Mouse (Mus musculus) thymus, adult 2 months (tissue): Measurements from ENCODE around the gene Nampt. TPM values are rescaled to one million over a fixed set of nuclear protein-coding genes. Genes with fewer than 3 reads are reported as not detected.
"Not testable (repeated sequence)": the region's sequence is repeated elsewhere in the genome, so short reads cannot be mapped to it uniquely, and the experiment has no call there.

Experiments used
- DNase-seq: peaks from one replicate; pipeline ENCODE4 v3.0.0; 2021
- H3K27ac ChIP-seq: fragments of 200-500 bp; 2 replicates; pipeline ENCODE4 v1.5.1; 2012; ENCODE audit warnings: low read length, control low read depth; ENCODE audit not compliant: control insufficient read depth, insufficient read depth
- H3K27me3 ChIP-seq: fragments of 200-500 bp; 2 replicates; pipeline ENCODE4 v1.6.1; 2012; ENCODE audit warnings: mild to moderate bottlenecking, low read length, moderate library complexity, mixed read lengths; ENCODE audit not compliant: control insufficient read depth, insufficient read depth
- H3K36me3 ChIP-seq: fragments of 200-500 bp; 2 replicates; pipeline ENCODE4 v1.6.1; 2012; ENCODE audit warnings: mild to moderate bottlenecking, low read length, moderate library complexity; ENCODE audit not compliant: control insufficient read depth, insufficient read depth
- H3K4me1 ChIP-seq: fragments of 200-500 bp; replicated peaks from 2 replicates; pipeline ENCODE4 v1.6.1; 2012; ENCODE audit warnings: low read length; ENCODE audit not compliant: control insufficient read depth, insufficient read depth
- H3K4me3 ChIP-seq: fragments of 200-500 bp; 2 replicates; pipeline ENCODE4 v1.5.1; 2012; ENCODE audit warnings: mild to moderate bottlenecking, low read length, control low read depth, moderate library complexity; ENCODE audit not compliant: control insufficient read depth, insufficient read depth
- CTCF ChIP-seq: fragments of 200-500 bp; IDR thresholded peaks from 2 replicates; pipeline ENCODE4 v1.5.1; 2012; ENCODE audit warnings: mild to moderate bottlenecking, control low read depth, low read length, moderate library complexity, borderline replicate concordance; ENCODE audit not compliant: control insufficient read depth, poor library complexity, insufficient read depth; ENCODE audit errors: extremely low read depth
- POLR2A ChIP-seq: fragments of 200-500 bp; IDR thresholded peaks from 2 replicates; pipeline ENCODE4 v1.6.1; 2012; ENCODE audit warnings: mild to moderate bottlenecking, low read length, control low read depth, moderate library complexity; ENCODE audit not compliant: control insufficient read depth, poor library complexity, insufficient read depth; ENCODE audit errors: extremely low read depth
- WGBS: fragments of 180-500 bp; shearing (Covaris S2); methylation state at CpG from one replicate; pipeline ENCODE4 v1.1.7; 2018; 5-methylcytosine and 5-hydroxymethylcytosine counted together
- polyA plus RNA-seq: library from polyadenylated mRNA; depleted of rRNA; stranded (reverse); fragments of >200 nt; gene quantifications from 2 replicates; pipeline ENCODE4 v1.2.3, GENCODE M21; 2012; rRNA removed

The Nampt gene
- polyA plus RNA-seq, 1 experiment, result 16.7 TPM

DNA sequence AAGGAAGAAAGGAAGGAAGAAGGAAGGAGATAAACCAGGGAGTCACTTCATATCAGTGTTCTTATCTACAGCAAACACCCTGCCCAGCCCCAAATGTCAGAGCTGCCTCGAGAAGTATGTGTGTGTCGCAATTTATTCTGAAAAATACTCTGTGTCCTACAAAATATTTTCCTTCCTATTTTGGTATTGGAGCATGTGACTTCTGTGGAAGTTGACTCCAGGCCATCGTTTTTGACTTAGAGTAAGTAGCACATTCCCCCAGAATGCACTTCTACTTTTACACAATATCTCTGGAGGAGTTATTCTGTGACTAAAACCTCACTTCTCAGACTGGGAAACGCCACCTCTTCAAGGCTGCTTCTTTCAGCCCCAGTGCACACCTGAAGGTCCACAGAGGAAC, 71.1 kb downstream of the Nampt start:
- Histone ChIP-seq H3K36me3 (no peaks in the 10 kb centered on the region), H3K4me1 (peaks cover 13% of the 10 kb centered on the region), H3K4me3 (no peak overlapping the region), H3K27me3 (no peaks in the 10 kb centered on the region), H3K27ac (no peak overlapping the region)
- no peak for TF ChIP-seq POLR2A
- 57% methylated on average over 4 of the region's 4 CpGs for WGBS
- DNase-seq, result no peak

GRCm38 (mm10) chr12:32891271-32891670, 71.9 kb downstream of the Nampt start:
- 91% methylated on average over 13 of the region's 13 CpGs for WGBS

DNA sequence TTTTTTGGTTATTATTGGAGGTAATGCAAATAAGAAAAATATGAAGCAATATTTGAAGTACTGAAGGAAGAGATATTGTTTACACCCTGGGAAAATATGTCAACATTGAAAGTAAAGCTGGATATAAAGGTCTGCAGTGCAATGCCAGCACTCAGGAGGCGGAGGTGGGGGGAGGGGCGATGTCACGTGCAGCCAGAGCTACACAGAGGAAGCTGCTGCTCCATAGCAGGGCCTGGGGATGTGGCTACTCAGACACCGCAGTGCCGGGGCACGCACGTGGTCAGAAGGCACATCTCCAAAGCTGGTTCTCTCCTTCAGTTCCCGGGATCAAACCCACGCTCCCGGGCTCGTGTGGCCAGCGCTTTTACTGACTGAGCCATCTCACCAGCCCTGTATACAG, 73.9 kb downstream of the Nampt start:
- no peak overlapping the region for H3K27ac ChIP-seq
- H3K27me3 ChIP-seq, result no peaks in the 10 kb centered on the region
- WGBS, result 16% methylated on average over 12 of the region's 12 CpGs
- TF ChIP-seq CTCF (no peak), POLR2A (no peak)
- no peaks in the 10 kb centered on the region for H3K36me3 ChIP-seq
- no peak overlapping the region for H3K4me3 ChIP-seq
- DNase-seq, result peak; percentile 77
- H3K4me1 ChIP-seq, result peaks cover 18% of the 10 kb centered on the region

More at GRCm38 (mm10) chr12:32891271-32891670, 71.9 kb downstream of the Nampt start:
- H3K36me3 ChIP-seq, DNase-seq, H3K27me3 ChIP-seq, H3K4me3 ChIP-seq, H3K27ac ChIP-seq: not testable (repeated sequence)
- peaks cover 18% of the 10 kb centered on the region for H3K4me1 ChIP-seq

DNA sequence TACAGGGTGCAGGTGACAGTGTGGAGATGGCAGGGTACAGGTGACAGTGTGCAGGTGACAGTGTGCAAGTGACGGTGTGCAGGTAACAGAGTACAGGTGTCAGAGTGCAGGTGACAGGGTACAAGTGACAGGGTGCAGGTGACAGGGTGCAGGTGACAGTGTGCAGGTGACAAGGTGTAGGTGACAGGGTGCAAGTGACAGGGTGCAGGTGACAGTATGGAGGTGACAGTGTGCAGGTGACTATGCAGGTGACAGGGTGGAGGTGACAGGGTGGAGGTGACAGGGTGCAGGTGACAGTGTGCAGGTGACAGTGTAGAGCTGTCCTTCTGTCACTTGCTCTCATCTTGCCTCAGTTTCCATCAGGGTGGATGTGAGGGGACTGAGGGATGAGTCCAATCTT, 76.5 kb downstream of the Nampt start:
- peaks cover 18% of the 10 kb centered on the region for H3K4me1 ChIP-seq
- 60% methylated on average over 1 of the region's 1 CpGs for whole genome bisulfite sequencing
- no peak for DNase-seq
- no peak overlapping the region for H3K27ac ChIP-seq
- H3K27me3 ChIP-seq, result no peaks in the 10 kb centered on the region
- no peaks in the 10 kb centered on the region for H3K36me3 ChIP-seq
- TF ChIP-seq POLR2A, result no peak
- no peak for TF ChIP-seq CTCF
- H3K4me3 ChIP-seq, result no peak overlapping the region

GRCm38 (mm10) chr12:32896496-32896895, 77.2 kb downstream of the Nampt start:
- DNase-seq, result no peak
- TF ChIP-seq POLR2A, result no peak
- H3K27me3 ChIP-seq, result no peaks in the 10 kb centered on the region
- H3K27ac ChIP-seq, result no peak overlapping the region
- WGBS, result 83% methylated on average over 7 of the region's 7 CpGs
- no peak overlapping the region for H3K4me3 ChIP-seq
- H3K4me1 ChIP-seq, result peaks cover 22% of the 10 kb centered on the region
- H3K36me3 ChIP-seq, result no peaks in the 10 kb centered on the region

DNA sequence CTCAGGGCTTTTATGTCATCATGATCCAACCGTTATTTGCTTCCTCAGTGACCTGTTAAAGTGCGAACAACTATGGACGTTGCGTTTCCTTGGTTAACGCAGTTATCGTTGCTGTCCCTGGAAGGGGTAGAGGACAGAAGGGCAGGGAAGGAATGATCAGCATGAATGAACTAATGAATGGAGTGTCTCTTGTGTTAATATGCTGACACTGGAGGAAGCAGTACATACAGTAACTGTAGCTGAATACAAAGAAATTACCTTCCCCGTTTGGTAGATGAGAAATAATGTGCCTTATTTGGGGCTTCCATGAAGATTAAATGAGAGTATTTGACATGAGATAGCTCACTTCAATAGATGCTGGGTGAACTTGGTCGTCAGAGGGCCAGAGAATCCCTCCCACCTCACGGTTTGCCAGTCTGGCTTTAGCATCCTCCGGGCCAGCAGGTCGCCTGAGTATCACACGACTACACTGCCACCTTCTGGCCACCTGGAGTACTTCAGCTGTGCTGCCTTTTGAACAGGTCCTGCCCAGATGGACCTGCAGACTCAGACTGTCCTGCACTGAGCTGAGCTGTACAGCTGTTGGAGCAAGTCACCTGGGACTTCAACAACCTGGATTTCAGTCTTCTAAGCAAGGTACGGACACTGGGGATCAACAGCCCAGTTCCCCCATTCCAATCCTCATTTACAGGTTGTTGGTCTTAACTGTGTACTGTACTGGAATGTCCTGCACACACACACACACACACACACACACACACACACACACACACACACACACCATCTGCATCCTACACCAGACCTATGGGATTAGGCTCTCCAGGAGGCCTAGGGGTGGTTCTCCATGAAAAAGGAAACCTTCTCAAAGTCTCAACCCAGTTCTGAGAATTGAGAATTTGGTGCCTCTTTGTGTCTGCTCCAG, 78.1 kb downstream of the Nampt start:
- Histone ChIP-seq H3K36me3 (no peaks in the 10 kb centered on the region), H3K4me3 (no peak overlapping the region), H3K27me3 (no peaks in the 10 kb centered on the region), H3K4me1 (peaks cover 22% of the 10 kb centered on the region), H3K27ac (no peak overlapping the region)
- WGBS, result 52% methylated on average over 13 of the region's 13 CpGs
- peak; percentile 87 for DNase-seq
- peak; percentile 90 for TF ChIP-seq CTCF
- TF ChIP-seq POLR2A, result no peak

DNA sequence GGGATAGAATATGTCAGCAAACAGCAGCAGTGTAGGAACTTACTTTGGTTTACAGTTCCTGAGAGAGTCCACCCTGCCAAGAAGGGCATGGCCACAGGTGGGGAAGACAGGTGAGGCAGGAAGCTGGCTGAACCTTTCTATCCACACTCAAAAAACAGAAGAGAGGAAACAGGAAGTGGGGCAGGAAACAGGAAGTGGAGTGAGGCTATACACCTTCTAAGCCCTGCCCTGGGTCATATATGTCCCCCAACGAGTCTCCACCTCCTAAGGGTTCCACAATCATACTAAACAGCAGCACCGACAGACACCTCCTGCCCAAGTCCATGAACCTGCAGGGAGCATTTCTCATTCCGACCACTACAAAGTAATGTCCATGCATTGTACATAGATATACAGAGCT, 81.7 kb downstream of the Nampt start:
- H3K4me1 ChIP-seq, result peaks cover 4% of the 10 kb centered on the region; the same call in 1 of the 2 replicates

More for the DNA sequence above, 81.7 kb downstream of the Nampt start:
- H3K27ac ChIP-seq, result no peak overlapping the region
- WGBS, result 63% methylated on average over 3 of the region's 3 CpGs
- H3K27me3 ChIP-seq, result no peaks in the 10 kb centered on the region
- H3K36me3 ChIP-seq, result no peaks in the 10 kb centered on the region
- no peak for DNase-seq
- no peak for TF ChIP-seq CTCF
- no peak for TF ChIP-seq POLR2A
- no peak overlapping the region for H3K4me3 ChIP-seq

Other genes starting within 250 kb of the Nampt start
- gene Sypl, start 134.3 kb downstream of the Nampt start, polyA plus RNA-seq, result 44.8 and 62.4 TPM in 2 replicates